Mouse (Mus musculus): ENCODE results near the gene Tmem259.
A peak's percentile ranks its signal among the peaks of the same experiment; 100 is the strongest.

Gene Tmem259

DNA sequence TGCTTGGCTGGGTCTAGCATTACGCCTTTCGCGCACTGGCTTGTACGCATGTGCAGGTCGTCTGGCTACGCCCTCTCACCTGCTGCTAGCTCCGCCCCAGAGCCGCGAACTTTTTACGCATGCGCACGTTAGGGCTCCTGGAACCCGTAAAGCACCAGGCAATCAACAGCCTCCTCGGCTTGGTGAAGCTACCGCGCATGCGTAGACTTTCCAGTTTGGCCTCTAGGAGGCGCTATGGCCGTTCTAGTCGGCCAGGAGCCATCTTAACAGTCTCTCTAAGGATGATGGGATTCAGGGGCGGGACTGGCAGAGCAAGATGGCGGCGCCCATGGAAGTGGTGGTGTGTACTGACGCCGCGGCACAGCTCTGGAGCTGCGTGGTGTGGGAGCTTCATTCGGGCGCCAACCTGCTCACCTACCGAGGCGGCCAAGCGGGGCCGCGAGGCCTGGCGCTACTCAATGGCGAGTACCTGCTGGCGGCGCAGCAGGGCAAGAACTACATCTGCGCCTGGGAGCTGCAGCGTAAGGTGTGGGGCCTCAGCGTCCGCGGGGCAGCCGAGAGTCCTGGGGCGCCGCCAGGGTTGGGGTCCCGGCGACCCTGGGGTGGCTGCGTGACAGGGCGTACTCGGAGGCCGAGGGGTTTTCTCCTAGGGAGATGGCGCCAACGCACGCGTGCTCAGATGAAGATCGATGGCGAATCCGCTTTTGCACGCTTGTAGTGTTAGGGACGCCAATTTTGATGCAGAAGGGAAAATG, 24.1 kb downstream of the Tmem259 start, which contains the start of gene Wdr18:
Gene Wdr18, plus strand, starts transcription at position 306 of the 755 bp plus-strand sequence.
- DNase-seq, result peak; percentile 100

GRCm38 (mm10) chr10:79959412-79959811, 24.7 kb downstream of the Tmem259 start:
- DNase-seq, result peak; percentile 59

- peak; percentile 78 for DNase-seq
Measured at GRCm38 (mm10) chr10:79958140-79958816, 25.9 kb downstream of the Tmem259 start.

DNA sequence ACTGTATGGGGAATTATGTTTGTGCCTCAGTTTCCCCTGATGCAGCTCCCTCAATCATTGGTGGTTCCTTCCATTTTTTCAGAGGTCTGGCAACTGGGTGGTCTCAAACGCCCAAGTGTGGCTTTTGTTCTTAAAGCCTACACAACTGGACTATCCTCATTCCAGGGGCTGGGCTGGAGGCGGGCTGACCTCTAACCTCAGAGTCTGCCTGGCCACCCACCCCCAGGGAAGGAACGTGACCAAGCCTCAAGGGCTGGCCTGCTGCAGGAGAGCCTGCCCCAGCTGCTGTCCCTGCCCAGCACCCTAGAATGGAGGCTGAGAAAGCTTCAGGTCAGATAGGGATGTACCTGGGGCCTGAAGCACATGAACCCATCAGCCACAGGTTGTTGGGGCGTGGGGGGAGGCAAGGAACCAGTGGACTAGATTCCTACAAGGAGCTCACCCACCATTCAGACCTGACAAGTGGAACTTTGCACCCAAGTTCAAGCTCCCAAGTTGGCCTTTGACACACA, 27.4 kb downstream of the Tmem259 start:
- no peak for DNase-seq

- DNase-seq, result no peak
Measured at GRCm38 (mm10) chr10:79955691-79956090, 28.4 kb downstream of the Tmem259 start.

DNA sequence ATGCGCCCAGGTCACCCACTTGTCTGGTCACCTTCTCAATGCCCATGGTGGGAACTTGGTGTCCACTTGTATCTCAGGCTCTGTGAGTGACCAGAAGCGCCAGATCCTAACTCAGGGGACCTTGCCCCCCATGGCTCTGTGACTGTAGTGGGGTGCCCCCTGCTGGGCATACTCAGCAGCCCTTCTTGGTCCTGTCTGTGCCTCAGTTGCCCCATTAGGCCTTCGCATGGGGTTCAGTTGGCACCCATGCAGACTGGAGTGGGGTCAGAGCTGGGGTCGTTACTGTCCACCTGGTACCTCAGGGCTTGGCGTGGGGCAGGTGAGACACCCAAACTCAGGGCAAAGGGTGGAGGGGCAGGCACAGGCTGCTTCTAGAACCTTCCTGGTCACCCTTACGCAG, 30.2 kb downstream of the Tmem259 start:
- DNase-seq, result peak; percentile 45

DNA sequence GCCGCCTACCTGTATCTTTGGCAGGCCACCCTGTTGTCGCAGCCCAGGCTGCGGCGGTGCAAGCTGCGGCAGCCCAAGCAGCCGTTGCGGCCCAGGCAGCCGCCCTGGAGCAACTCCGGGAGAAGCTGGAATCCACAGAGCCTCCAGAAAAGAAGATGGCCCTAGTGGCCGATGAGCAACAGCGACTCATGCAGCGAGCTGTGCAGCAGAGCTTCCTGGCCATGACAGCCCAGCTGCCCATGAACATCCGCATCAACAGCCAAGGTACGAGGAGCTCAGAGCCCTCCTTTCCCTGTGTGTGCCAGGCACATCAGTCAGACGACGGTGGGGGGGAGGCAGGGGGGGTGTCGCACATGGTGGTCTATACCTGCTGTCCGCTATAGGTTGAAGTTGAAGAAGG, 33.5 kb downstream of the Tmem259 start:
- no peak for DNase-seq

- DNase-seq, result no peak
Measured at GRCm38 (mm10) chr10:79949873-79950272, 34.3 kb downstream of the Tmem259 start.

- DNase-seq, result no peak
Measured at GRCm38 (mm10) chr10:79947502-79947901, 36.6 kb downstream of the Tmem259 start.

GRCm38 (mm10) chr10:79946752-79947322, 37.3 kb downstream of the Tmem259 start:
- no peak for DNase-seq

DNA sequence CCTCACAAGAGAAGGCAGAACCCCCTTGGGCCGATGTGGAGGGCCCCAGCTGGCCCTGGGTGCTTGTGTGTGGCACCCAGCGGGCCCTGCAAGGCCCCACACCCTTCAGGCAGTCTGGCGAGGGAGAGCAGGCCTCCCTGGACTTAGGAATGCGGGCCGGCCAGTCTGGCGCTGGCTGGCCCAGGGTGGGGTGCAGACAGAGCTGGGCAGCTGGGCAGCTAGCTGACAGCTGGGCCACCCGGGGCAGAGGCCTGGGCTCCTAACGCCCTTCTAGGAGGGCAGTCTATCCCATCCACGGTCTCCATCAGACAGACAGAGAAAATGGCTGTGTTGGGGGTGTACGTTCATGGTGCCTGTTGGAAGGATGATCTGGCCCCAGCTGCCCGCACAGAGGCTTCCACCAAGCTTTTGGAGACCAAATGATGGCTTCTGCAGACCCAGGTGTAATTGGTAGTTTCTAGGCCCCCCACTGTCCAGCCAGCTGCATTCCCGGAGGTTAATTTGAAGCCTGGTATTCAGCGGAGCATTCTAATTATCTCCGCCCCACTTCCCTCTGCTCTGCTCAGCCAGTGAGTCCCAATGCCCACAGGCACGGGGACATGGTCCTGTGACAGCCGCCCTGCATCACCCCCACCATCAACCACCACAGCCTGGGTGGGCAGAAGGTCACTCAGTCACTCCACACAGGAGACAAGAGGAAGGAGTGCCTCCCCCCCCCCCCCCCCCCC, 38.5 kb downstream of the Tmem259 start:
- no peak for DNase-seq

DNA sequence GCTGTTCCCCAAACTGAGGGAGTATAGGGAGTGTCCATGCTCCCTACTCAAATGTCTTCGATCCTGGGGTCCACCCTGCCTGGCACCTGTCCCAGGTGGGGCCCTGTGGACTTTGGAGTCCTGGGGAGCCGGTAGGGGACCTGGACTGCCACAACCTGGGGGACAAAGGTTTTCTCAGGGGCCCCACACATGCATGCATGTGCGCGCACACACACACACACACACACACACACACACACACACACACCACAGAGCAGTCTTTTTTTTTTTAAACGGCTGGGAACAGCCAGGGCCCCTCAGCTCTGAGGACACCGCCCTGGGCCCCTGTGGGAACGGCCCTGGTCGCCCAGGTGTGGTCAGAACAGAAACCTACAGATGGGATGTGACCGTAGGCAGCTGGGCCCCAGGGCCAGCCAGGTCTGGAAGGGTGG, 40.6 kb downstream of the Tmem259 start:
- DNase-seq, result no peak

GRCm38 (mm10) chr10:79942988-79943387, 41.1 kb downstream of the Tmem259 start:
- no peak for DNase-seq

- DNase-seq, result no peak
Measured at GRCm38 (mm10) chr10:79940749-79941148, 43.4 kb downstream of the Tmem259 start.

DNA sequence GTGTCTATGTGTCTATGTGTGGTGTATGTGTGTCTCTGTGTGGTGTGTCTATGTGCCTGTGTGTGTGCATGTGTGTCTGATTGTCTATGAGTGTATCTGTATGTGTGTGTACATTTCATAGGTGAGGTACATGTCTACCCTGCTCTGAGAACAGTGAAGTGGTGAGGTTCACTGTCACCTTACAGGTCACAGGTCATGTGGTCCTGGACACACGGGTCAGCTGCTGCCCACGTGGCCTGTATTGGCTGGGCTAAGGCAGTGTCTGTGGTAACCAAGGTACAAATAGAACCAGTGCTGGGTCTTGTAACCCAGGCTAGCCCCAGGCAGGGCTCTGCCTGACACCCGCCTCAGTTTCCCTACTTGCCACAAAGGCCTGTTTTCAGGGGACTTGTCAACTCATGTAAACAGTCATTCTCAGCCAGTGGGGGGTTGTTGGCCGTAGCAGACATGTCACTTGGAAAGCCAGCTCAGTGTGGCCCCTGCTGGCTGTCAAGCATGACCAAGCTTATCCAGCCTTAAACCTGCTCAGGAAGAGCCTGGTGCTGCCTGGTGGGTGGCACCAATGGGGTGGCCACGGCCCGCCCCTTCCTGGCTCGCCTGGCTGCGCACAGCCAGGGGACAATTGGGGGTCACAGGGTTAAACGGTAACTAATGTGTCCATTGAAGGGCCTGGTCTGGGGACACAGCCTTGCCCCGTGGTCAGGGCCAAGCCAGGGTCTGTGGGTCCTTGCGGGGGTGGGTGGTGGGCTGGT, 46.2 kb downstream of the Tmem259 start:
- DNase-seq, result no peak

DNA sequence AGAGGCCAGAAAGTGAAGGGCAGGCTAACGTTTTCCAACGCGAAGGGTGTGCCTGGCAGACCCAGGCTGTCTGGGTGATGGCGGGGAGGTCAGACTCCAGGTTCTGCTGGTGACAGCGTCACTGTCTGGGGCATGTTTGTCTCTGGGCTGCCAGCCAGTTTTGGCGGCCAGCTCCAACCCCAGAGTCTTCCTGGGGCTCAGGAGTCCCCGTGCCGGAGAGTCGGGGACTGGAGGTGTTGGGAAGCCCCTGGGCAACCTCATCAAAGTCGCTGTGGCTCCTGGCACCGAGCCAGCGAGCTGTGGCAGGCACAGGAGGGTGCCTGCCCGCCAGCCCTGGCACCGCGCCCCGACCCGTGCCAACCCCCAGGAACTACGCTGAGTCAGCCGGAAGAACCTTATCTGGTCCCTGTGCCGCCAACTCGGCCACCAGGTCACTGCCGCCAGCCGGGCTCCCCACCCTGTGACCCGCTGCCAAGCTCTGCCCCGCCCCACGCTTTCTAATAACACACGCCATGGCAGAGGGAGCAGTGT, 47.2 kb downstream of the Tmem259 start:
- DNase-seq, result peak; percentile 73

GRCm38 (mm10) chr10:79936284-79936910, 47.7 kb downstream of the Tmem259 start:
- no peak for DNase-seq

DNA sequence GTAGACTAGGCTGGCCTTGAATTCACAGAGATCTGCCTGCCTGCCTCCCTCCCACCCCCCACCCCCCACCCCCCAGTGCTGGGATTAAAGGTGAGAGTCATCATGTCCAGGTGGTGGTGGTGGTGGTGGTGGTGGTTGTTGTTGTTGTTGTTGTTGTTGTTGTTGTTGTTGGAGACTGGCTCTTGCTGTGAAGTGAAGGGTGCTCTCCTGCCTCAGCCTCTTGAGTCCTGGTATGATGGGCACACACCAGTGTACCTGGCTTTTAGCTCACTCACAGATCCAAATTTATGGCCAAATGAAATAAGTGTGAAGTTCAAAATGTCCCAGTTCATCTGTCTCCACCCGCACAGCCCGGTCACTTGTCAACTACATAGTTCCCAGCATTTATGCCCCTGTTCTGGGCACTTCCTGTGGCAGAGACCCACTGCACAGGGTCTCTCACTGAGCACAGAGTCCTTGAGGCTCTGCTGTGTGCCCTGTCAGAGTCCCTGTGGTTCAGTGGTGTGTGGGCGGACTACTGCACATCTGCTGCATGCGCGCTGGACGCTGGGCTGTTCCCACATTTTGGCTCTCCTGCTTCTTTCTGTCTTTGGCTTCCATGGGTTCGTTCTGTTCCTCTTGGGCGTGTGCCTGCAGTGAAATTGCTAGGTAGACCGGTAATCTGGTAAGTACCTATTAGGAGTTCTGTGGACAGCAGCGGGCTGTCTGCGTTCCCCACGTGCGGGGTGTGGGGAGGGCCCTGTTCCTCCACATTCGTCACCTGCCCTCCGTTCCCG, 49.1 kb downstream of the Tmem259 start:
- no peak for DNase-seq

- DNase-seq, result peak; percentile 78
Measured at GRCm38 (mm10) chr10:79934272-79934721, 49.8 kb downstream of the Tmem259 start.

GRCm38 (mm10) chr10:79933861-79934260, 50.3 kb downstream of the Tmem259 start:
- no peak for DNase-seq
